Mouse (Mus musculus) neutrophil, adult 5-6 weeks (primary cell): ENCODE measurements around the gene Gm49322. TPM values are rescaled to one million over a fixed set of nuclear protein-coding genes. Genes with fewer than 3 reads are reported as not detected.
A peak's percentile ranks its signal among the peaks of the same experiment; 100 is the strongest.

Source experiments
- ATAC-seq: fragments of 151-379, 151-347 bp; 2 replicates; pipeline ENCODE4 v1.8.0; 2017; ENCODE audit warnings: mild to moderate bottlenecking, moderate TSS enrichment; ENCODE audit not compliant: insufficient number of reproducible peaks, poor library complexity, low FRiP score, severe bottlenecking; ENCODE audit errors: extremely low read depth
- total RNA-seq: library from RNA; stranded (forward); fragments of 200-1000 nt; gene quantifications from 2 replicates; pipeline ENCODE4 v1.2.3, GENCODE M21; 2017

Gene Gm49322
- total RNA-seq, 1 experiment from 2014 or later = 1.3 TPM

- no peak for ATAC-seq
These were observed 1.0 kb downstream of the Gm49322 start for GRCm38 (mm10) chr10:80606737-80607350.

- no peak for ATAC-seq
These were observed 2.6 kb downstream of the Gm49322 start for GRCm38 (mm10) chr10:80608435-80608834.

GRCm38 (mm10) chr10:80609269-80609924 lies 3.6 kb downstream of the Gm49322 start:
- no peak for ATAC-seq

GRCm38 (mm10) chr10:80610116-80610785 lies 4.4 kb downstream of the Gm49322 start:
- no peak for ATAC-seq

- peak; percentile 28; the same call in 1 of the 2 replicates for ATAC-seq
These were observed 5.2 kb downstream of the Gm49322 start for GRCm38 (mm10) chr10:80611024-80611423.

GRCm38 (mm10) chr10:80611905-80612304 lies 6.1 kb downstream of the Gm49322 start:
- no peak for ATAC-seq

- no peak for ATAC-seq
These were observed 8.0 kb downstream of the Gm49322 start for GRCm38 (mm10) chr10:80613821-80614220.

- no peak for ATAC-seq
These were observed 8.5 kb downstream of the Gm49322 start for GRCm38 (mm10) chr10:80614351-80614750.

GRCm38 (mm10) chr10:80618181-80618580 lies 12.4 kb downstream of the Gm49322 start:
- ATAC-seq = peak; percentile 13; the same call in 1 of the 2 replicates

- ATAC-seq = no peak
These were observed 13.8 kb downstream of the Gm49322 start for GRCm38 (mm10) chr10:80619465-80620244.

- ATAC-seq = no peak
These were observed 14.5 kb downstream of the Gm49322 start for GRCm38 (mm10) chr10:80620365-80620764.

- ATAC-seq = no peak
These were observed 15.2 kb downstream of the Gm49322 start for GRCm38 (mm10) chr10:80620796-80621689.

GRCm38 (mm10) chr10:80621690-80621939 lies 15.8 kb downstream of the Gm49322 start:
- no peak for ATAC-seq

- peak; percentile 84 for ATAC-seq
These were observed 16.3 kb downstream of the Gm49322 start for GRCm38 (mm10) chr10:80621940-80622660.

- ATAC-seq = no peak
These were observed 17.0 kb downstream of the Gm49322 start, which contains the start of gene Csnk1g2 for GRCm38 (mm10) chr10:80622661-80623456. Gene Csnk1g2, plus strand, starts transcription at chr10:80622838.

- 0 out of 2 replicates have a peak, but pooled peaks have one; percentile 4 for ATAC-seq
These were observed 17.8 kb downstream of the Gm49322 start for GRCm38 (mm10) chr10:80623457-80624191.

- no peak for ATAC-seq
These were observed 19.9 kb downstream of the Gm49322 start for GRCm38 (mm10) chr10:80625764-80626163.
